Mouse (Mus musculus): ENCODE data around the gene Diexf. TPM values are rescaled to one million over a fixed set of nuclear protein-coding genes. Genes with fewer than 3 reads are reported as not detected.

Gene Diexf
- polyA plus RNA-seq, 1 experiment from 2014 or later = 2.1 TPM

GRCm38 (mm10) chr1:193059596-193059995 lies 70.5 kb downstream of the Diexf start:
- DNase-seq (ENCODE audit: low spot score) (no peak), ATAC-seq (ENCODE audit: low FRiP score, low TSS enrichment) (no peak)
- no peak overlapping the region for H3K4me3 ChIP-seq (ENCODE audit: low read depth, low read length)
- TF ChIP-seq EP300 (optimal IDR thresholded peaks at IDR 0.05) (no peak), CTCF (IDR thresholded peaks at IDR 0.05; ENCODE audit: low read depth) (no peak)
- H3K4me2 ChIP-seq (replicated peaks; ENCODE audit: low read depth) = no peak overlapping the region
- 73% methylated on average over 5 of the region's 5 CpGs for WGBS
- no peak overlapping the region for H3K9ac ChIP-seq (ENCODE audit: low read length)
- no peaks in the 10 kb centered on the region for H3K4me1 ChIP-seq (replicated peaks; ENCODE audit: control insufficient read depth, insufficient read depth)
- no peak overlapping the region for H3K27ac ChIP-seq (replicated peaks)
- no peaks in the 10 kb centered on the region for H3K9me3 ChIP-seq (ENCODE audit: control insufficient read depth, low read length)
- H3K36me3 ChIP-seq (ENCODE audit: control insufficient read depth, insufficient read depth, low read length) = no peaks in the 10 kb centered on the region
- no peaks in the 10 kb centered on the region for H3K27me3 ChIP-seq (ENCODE audit: control insufficient read depth, insufficient read depth, low read length)

DNA sequence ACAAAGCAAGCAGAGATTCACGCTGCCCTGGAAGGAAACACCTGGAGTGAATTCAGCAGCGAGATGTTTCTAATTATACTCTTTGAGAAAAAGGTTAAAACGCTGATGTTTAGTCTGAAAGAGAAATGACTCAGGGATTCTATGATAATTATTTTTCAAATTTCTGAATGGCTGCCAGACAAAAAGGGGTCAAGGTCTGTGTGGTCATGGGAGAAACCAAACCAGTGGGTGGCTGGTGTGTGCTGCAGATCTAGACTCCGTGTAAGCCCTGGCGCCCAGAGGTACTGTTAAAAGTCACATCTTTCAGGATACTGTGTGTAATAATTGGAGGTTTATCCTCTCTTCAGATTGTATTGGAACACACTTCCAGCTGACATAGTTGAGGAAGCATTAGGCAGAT lies 75.7 kb downstream of the Diexf start:
- TF ChIP-seq EP300 (optimal IDR thresholded peaks at IDR 0.05) (no peak), CTCF (IDR thresholded peaks at IDR 0.05; ENCODE audit: low read depth) (no peak)
- no peak for ATAC-seq (ENCODE audit: low FRiP score, low TSS enrichment)
- no peaks in the 10 kb centered on the region for H3K4me1 ChIP-seq (replicated peaks; ENCODE audit: control insufficient read depth, insufficient read depth)
- H3K4me2 ChIP-seq (replicated peaks; ENCODE audit: low read depth) = no peak overlapping the region
- H3K4me3 ChIP-seq (ENCODE audit: low read depth, low read length) = no peak overlapping the region
- H3K36me3 ChIP-seq (ENCODE audit: control insufficient read depth, insufficient read depth, low read length) = no peaks in the 10 kb centered on the region
- H3K27me3 ChIP-seq (ENCODE audit: control insufficient read depth, insufficient read depth, low read length) = no peaks in the 10 kb centered on the region
- H3K9me3 ChIP-seq (ENCODE audit: control insufficient read depth, low read length) = no peaks in the 10 kb centered on the region
- H3K27ac ChIP-seq (replicated peaks) = no peak overlapping the region
- H3K9ac ChIP-seq (ENCODE audit: low read length) = no peak overlapping the region
- no peak for DNase-seq (ENCODE audit: low spot score)
- WGBS = 62% methylated on average over 5 of the region's 5 CpGs

DNA sequence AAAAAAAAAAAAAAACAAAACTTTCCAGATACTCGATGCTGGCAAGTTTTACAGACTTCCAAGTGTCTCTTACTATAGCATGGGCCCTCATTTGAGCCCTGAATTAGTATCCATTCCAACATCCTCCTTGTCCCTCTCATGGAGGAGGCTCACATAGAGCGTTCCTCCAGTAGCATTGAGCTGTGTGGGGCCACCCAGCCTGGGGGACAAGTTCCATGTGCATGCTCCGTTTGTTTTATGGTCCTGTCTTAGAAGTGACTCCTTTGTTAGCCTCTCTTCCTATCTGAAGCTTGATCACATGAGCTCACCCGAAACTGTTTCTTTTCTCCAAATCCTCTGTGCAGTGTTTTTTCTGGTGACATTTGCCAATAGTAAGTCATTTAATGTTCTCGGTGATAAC lies 77.0 kb downstream of the Diexf start:
- H3K9me3 ChIP-seq (ENCODE audit: control insufficient read depth, low read length) = no peaks in the 10 kb centered on the region
- no peak overlapping the region for H3K4me3 ChIP-seq (ENCODE audit: low read depth, low read length)
- DNase-seq (ENCODE audit: low spot score) = no peak
- WGBS = 60% methylated on average over 5 of the region's 5 CpGs
- H3K27me3 ChIP-seq (ENCODE audit: control insufficient read depth, insufficient read depth, low read length) = no peaks in the 10 kb centered on the region
- no peaks in the 10 kb centered on the region for H3K36me3 ChIP-seq (ENCODE audit: control insufficient read depth, insufficient read depth, low read length)
- no peak overlapping the region for H3K27ac ChIP-seq (replicated peaks)
- TF ChIP-seq EP300 (optimal IDR thresholded peaks at IDR 0.05) (no peak), CTCF (IDR thresholded peaks at IDR 0.05; ENCODE audit: low read depth) (no peak)
- H3K4me2 ChIP-seq (replicated peaks; ENCODE audit: low read depth) = no peak overlapping the region
- H3K4me1 ChIP-seq (replicated peaks; ENCODE audit: control insufficient read depth, insufficient read depth) = no peaks in the 10 kb centered on the region
- ATAC-seq (ENCODE audit: low FRiP score, low TSS enrichment) = no peak
- no peak overlapping the region for H3K9ac ChIP-seq (ENCODE audit: low read length)

DNA sequence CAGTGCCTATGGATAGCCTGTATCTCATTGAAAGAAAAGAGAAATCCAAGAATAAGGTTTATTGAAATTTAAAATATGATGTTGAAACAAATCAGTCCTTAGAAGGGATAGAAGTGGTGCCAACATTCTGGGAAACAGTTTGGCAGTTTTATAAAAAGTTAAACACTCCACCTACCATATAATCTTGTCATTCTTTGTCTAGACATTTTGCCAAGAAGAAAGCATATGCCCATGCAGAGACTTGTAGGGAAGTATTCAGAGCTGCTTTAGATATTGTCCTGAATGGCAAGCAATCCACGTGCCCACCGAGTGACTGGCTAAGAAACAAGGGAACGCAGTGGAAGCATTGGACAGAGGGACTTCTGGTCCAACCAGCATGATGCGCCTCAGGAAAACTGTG lies 82.5 kb downstream of the Diexf start:
- no peak overlapping the region for H3K4me2 ChIP-seq (replicated peaks; ENCODE audit: low read depth)
- no peak overlapping the region for H3K4me3 ChIP-seq (ENCODE audit: low read depth, low read length)
- DNase-seq (ENCODE audit: low spot score) = no peak
- WGBS = 79% methylated on average over 4 of the region's 4 CpGs
- no peak overlapping the region for H3K27ac ChIP-seq (replicated peaks)
- H3K27me3 ChIP-seq (ENCODE audit: control insufficient read depth, insufficient read depth, low read length) = no peaks in the 10 kb centered on the region
- H3K9ac ChIP-seq (ENCODE audit: low read length) = no peak overlapping the region
- H3K9me3 ChIP-seq (ENCODE audit: control insufficient read depth, low read length) = no peaks in the 10 kb centered on the region
- no peak for TF ChIP-seq CTCF (IDR thresholded peaks at IDR 0.05; ENCODE audit: low read depth)
- TF ChIP-seq EP300 (optimal IDR thresholded peaks at IDR 0.05) = no peak
- no peaks in the 10 kb centered on the region for H3K4me1 ChIP-seq (replicated peaks; ENCODE audit: control insufficient read depth, insufficient read depth)
- ATAC-seq (ENCODE audit: low FRiP score, low TSS enrichment) = no peak
- no peaks in the 10 kb centered on the region for H3K36me3 ChIP-seq (ENCODE audit: control insufficient read depth, insufficient read depth, low read length)

DNA sequence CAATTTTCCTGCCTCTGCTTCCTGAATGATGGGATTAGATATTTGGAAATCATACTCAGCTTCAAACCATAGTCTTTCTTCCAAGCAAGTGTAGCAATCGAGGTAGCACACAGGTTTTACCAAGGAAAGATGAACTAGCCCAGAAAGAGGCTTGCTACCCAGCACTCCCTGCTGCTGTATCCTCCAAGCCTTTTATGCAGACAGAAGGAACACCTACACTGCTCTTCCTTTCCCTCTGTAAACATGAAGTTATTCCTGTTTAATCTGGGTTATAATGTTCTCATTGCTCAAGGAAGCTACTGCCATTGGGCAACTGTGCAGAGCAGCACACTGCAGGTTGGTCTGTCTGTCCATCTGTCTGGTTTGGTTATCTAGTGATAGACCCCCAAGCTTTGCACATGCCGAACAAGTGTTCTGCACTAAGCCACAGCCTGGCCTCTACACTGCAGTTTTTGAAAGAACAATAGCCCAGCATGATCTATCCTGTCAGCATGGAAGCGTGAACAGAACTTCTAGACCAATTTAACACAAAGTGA lies 87.2 kb downstream of the Diexf start:
- WGBS = 69% methylated on average over 3 of the region's 3 CpGs
- no peaks in the 10 kb centered on the region for H3K9me3 ChIP-seq (ENCODE audit: control insufficient read depth, low read length)
- ATAC-seq (ENCODE audit: low FRiP score, low TSS enrichment) (no peak), DNase-seq (ENCODE audit: low spot score) (no peak)
- no peak overlapping the region for H3K27ac ChIP-seq (replicated peaks)
- H3K36me3 ChIP-seq (ENCODE audit: control insufficient read depth, insufficient read depth, low read length) = no peaks in the 10 kb centered on the region
- H3K4me1 ChIP-seq (replicated peaks; ENCODE audit: control insufficient read depth, insufficient read depth) = no peaks in the 10 kb centered on the region
- H3K27me3 ChIP-seq (ENCODE audit: control insufficient read depth, insufficient read depth, low read length) = no peaks in the 10 kb centered on the region
- TF ChIP-seq EP300 (optimal IDR thresholded peaks at IDR 0.05) (no peak), CTCF (IDR thresholded peaks at IDR 0.05; ENCODE audit: low read depth) (no peak)
- H3K4me2 ChIP-seq (replicated peaks; ENCODE audit: low read depth) = no peak overlapping the region
- H3K4me3 ChIP-seq (ENCODE audit: low read depth, low read length) = no peak overlapping the region
- H3K9ac ChIP-seq (ENCODE audit: low read length) = no peak overlapping the region

Other genes starting within 250 kb of the Diexf start
- gene Syt14, start 94.5 kb downstream of the Diexf start, polyA plus RNA-seq (2015; fragmentation: Nextera tagmentation; extraction: Ambion mirVana) = 0.17 and 0.22 TPM in 2 replicates
- gene Irf6, start 22.8 kb upstream of the Diexf start, polyA plus RNA-seq (2015; fragmentation: Nextera tagmentation; extraction: Ambion mirVana) = 40.7 and 45.0 TPM in 2 replicates
- 11.4 and 11.7 TPM in 2 replicates for gene A130010J15Rik, start 37.8 kb upstream of the Diexf start, polyA plus RNA-seq (2015; fragmentation: Nextera tagmentation; extraction: Ambion mirVana)
- 1.8 and 2.8 TPM in 2 replicates for gene Traf3ip3, start 71.4 kb upstream of the Diexf start, polyA plus RNA-seq (2015; fragmentation: Nextera tagmentation; extraction: Ambion mirVana)
- gene Lamb3, start 77.4 kb upstream of the Diexf start, polyA plus RNA-seq (2015; fragmentation: Nextera tagmentation; extraction: Ambion mirVana) = 34.9 and 35.5 TPM in 2 replicates
- 2.8 and 3.0 TPM in 2 replicates for gene Hsd11b1, start 133.8 kb upstream of the Diexf start, polyA plus RNA-seq (2015; fragmentation: Nextera tagmentation; extraction: Ambion mirVana)
- gene G0s2, start 142.9 kb upstream of the Diexf start, polyA plus RNA-seq (2015; fragmentation: Nextera tagmentation; extraction: Ambion mirVana) = 20.8 and 27.4 TPM in 2 replicates
- gene Camk1g, start 240.0 kb upstream of the Diexf start, polyA plus RNA-seq (2015; fragmentation: Nextera tagmentation; extraction: Ambion mirVana) = 1.5 and 1.6 TPM in 2 replicates

Measured in stomach, postnatal 0 days (tissue).